Mouse (Mus musculus) brown adipose tissue, adult 24 weeks (tissue): ENCODE data around the gene Eif1. TPM values are rescaled to one million over a fixed set of nuclear protein-coding genes. Genes with fewer than 3 reads are reported as not detected.
A peak's percentile ranks its signal among the peaks of the same experiment; 100 is the strongest.

Experiments
- H3K27ac ChIP-seq: fragments of 200-500 bp; replicated peaks from 2 replicates; pipeline ENCODE4 v1.5.1; 2012; ENCODE audit warnings: low read depth, mild to moderate bottlenecking, low read length
- H3K4me1 ChIP-seq: fragments of 200-500 bp; 2 replicates; pipeline ENCODE4 v1.6.1; 2012; ENCODE audit warnings: low read length, mixed read lengths; ENCODE audit not compliant: control insufficient read depth, insufficient read depth, insufficient read length
- H3K4me3 ChIP-seq: fragments of 200-500 bp; 2 replicates; pipeline ENCODE4 v1.5.1; 2012; ENCODE audit warnings: low read depth, mild to moderate bottlenecking, low read length, moderate library complexity; ENCODE audit not compliant: insufficient read depth
- polyA plus RNA-seq: library from polyadenylated mRNA; stranded (reverse); fragments of >200 nt; gene quantifications from 2 replicates; pipeline ENCODE4 v1.2.4, GENCODE M21; 2012; ENCODE audit not compliant: missing spikeins, insufficient read depth, insufficient read length

The Eif1 gene
- polyA plus RNA-seq: 1,185 and 1,317 TPM in 2 replicates

GRCm38 (mm10) chr11:100319492-100320171, at the start of gene Eif1:
TSS of gene Eif1 (plus strand) at chr11:100319885.
- H3K4me1 ChIP-seq: no peaks in the 10 kb centered on the region
- H3K27ac ChIP-seq: peak within 1 kb of the TSS; percentile 92
- H3K4me3 ChIP-seq: peak within 1 kb of the TSS; percentile 69

- no peaks in the 10 kb centered on the region for H3K4me1 ChIP-seq
- no peak overlapping the region for H3K4me3 ChIP-seq
These were observed 47.8 kb upstream of the Eif1 start for GRCm38 (mm10) chr11:100271878-100272277.

GRCm38 (mm10) chr11:100274719-100275118, 45.0 kb upstream of the Eif1 start:
- Histone ChIP-seq H3K4me1 (no peaks in the 10 kb centered on the region), H3K27ac (no peak overlapping the region), H3K4me3 (no peak overlapping the region)

More at GRCm38 (mm10) chr11:100271878-100272277, 47.8 kb upstream of the Eif1 start:
- no peak overlapping the region for H3K27ac ChIP-seq

- no peaks in the 10 kb centered on the region for H3K4me1 ChIP-seq
- H3K4me3 ChIP-seq: no peak overlapping the region
- no peak overlapping the region for H3K27ac ChIP-seq
These were observed 44.2 kb upstream of the Eif1 start for GRCm38 (mm10) chr11:100275466-100275865.

GRCm38 (mm10) chr11:100277726-100278480, 41.8 kb upstream of the Eif1 start:
- Histone ChIP-seq H3K27ac (no peak overlapping the region), H3K4me1 (no peaks in the 10 kb centered on the region), H3K4me3 (no peak overlapping the region)

GRCm38 (mm10) chr11:100278759-100279158, 40.9 kb upstream of the Eif1 start:
- Histone ChIP-seq H3K27ac (no peak overlapping the region), H3K4me1 (no peaks in the 10 kb centered on the region), H3K4me3 (no peak overlapping the region)

- Histone ChIP-seq H3K4me1 (no peaks in the 10 kb centered on the region), H3K27ac (no peak overlapping the region), H3K4me3 (no peak overlapping the region)
These were observed 37.8 kb upstream of the Eif1 start for GRCm38 (mm10) chr11:100281596-100282544.

- Histone ChIP-seq H3K27ac (no peak overlapping the region), H3K4me1 (no peaks in the 10 kb centered on the region), H3K4me3 (no peak overlapping the region)
These were observed 37.1 kb upstream of the Eif1 start for GRCm38 (mm10) chr11:100282549-100282948.

- no peak overlapping the region for H3K27ac ChIP-seq
- H3K4me1 ChIP-seq: no peaks in the 10 kb centered on the region
- no peak overlapping the region for H3K4me3 ChIP-seq
These were observed 34.7 kb upstream of the Eif1 start for GRCm38 (mm10) chr11:100284988-100285387.

- H3K4me1 ChIP-seq: no peaks in the 10 kb centered on the region
- no peak overlapping the region for H3K4me3 ChIP-seq
- H3K27ac ChIP-seq: no peak overlapping the region
These were observed 32.7 kb upstream of the Eif1 start for GRCm38 (mm10) chr11:100287024-100287423.

- Histone ChIP-seq H3K4me1 (no peaks in the 10 kb centered on the region), H3K27ac (no peak overlapping the region), H3K4me3 (no peak overlapping the region)
These were observed 30.7 kb upstream of the Eif1 start for GRCm38 (mm10) chr11:100288942-100289341.

GRCm38 (mm10) chr11:100290235-100290634, 29.4 kb upstream of the Eif1 start:
- H3K4me1 ChIP-seq: no peaks in the 10 kb centered on the region
- no peak overlapping the region for H3K4me3 ChIP-seq
- no peak overlapping the region for H3K27ac ChIP-seq

- Histone ChIP-seq H3K4me3 (no peak overlapping the region), H3K4me1 (no peaks in the 10 kb centered on the region), H3K27ac (no peak overlapping the region)
These were observed 26.8 kb upstream of the Eif1 start for GRCm38 (mm10) chr11:100292884-100293283.

- Histone ChIP-seq H3K4me1 (no peaks in the 10 kb centered on the region), H3K27ac (no peak overlapping the region), H3K4me3 (no peak overlapping the region)
These were observed 24.4 kb upstream of the Eif1 start for GRCm38 (mm10) chr11:100295308-100295707.

- Histone ChIP-seq H3K4me3 (no peak overlapping the region), H3K4me1 (no peaks in the 10 kb centered on the region), H3K27ac (no peak overlapping the region)
These were observed 21.9 kb upstream of the Eif1 start for GRCm38 (mm10) chr11:100297801-100298200.
